Mouse (Mus musculus): Measurements from ENCODE around the gene Evi5.

DNA sequence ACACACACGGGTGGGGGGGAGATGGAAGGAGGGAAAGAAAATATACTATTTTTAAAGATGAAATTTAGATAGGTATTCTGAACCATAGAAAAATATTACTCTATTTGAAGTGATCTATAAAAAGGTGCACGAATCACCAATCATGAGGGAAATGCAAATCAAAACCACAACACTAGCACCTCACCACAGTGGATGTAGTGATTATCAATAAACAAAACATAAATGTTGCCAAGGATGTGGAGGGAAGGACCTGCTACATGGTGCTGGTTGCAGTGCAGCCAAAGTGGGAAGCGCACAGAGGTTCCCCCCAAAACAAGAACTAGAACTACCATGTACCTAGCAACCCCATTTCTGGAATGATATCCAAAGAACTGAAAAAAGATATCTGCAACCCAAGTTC, 179.9 kb downstream of the Evi5 start:
- TF ChIP-seq CTCF (IDR thresholded peaks at IDR 0.05; ENCODE audit: control insufficient read depth, insufficient read depth, insufficient read length) = no peak
- TF ChIP-seq FOSL1 (IDR thresholded peaks at IDR 0.05; ENCODE audit: insufficient read depth, low read length, poor library complexity, severe bottlenecking) = no peak
